Mouse (Mus musculus) ovary, postnatal 14 days (tissue): ENCODE measurements at regions not wholly inside any gene's neighbourhood (a gene's known extent, or its start where the extent isn't known, plus 50 kb on each side); places are given as distances from the start of the nearest gene placed in this dataset.

Experiments
- DNase-seq: peaks from one replicate; pipeline ENCODE4 v3.0.0; 2022; ENCODE audit warnings: low spot score

DNA sequence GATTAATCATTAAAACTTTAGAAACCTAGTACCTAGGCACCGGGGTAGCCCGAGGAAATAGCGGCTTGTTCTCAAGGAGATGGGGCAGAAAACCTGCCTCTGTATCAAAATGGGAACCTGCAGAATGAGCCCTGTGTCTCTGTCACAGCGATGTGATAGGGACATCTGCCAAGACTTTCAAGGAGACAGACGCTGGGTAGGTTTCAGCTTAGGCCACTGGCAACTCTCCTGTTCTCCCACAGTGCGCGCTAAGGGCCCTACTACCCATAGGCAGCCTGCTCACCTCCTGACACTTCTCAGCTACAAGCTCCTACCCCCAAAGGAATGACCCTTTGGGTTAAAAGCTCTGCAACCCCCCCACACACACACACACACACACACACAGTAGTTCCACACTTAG is 396.4 kb downstream of the Sox9 start:
- DNase-seq = no peak

DNA sequence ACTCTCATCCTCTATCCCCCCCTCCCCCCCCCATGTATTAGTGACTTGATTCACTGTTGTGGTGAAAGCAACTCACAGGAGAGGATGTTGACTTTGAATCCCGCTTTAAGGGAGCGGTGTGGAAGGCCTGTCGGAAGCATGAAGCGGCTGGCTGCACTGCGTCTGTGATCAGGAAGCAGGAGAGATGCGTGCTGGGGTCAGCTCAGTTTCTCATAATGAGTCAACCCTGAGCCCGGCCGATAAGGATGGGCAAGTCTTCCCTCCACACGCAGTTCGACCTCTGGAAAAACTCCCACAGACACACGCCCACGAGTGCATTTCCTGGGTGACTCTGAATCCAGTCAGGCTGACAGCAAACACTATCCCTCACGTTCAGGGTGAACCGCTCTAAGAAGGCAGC is 398.0 kb downstream of the Sox9 start:
- DNase-seq = no peak

DNA sequence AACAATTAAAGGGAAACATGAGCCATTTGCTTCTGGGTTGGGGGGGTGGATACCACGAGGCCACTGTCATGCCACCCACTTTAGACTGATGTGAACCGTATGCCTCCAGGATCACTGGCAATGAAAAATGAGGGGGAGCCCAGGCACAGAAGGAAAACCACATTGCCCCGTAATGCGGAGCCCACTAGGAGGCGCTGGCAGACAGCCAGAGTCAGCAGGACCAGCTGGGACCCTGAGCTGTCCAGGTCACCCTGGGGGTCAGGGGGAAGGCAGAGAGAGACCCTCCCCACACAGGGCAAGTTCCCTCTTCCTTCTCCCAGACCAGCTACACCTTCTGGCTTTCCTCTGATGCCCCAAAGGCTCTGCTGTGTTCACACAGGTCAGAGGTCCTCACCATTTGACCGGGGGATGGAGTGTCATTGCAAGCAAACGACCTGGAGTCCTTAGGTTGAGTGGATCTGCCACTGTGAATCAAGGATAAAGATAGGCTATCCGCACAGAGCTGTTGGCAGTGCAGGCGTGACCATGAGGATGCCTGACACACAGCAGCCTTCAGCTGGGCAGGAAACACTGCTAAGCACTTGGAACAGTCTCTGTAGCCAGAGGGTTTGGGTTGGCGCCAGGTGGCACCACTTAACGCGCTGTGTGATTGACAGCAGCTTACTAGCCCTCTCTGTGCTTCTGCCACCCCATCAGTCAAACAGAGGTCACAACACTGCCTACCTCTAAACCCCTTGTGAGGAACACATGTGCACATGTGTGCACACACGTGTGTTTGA is 400.2 kb downstream of the Sox9 start:
- no peak for DNase-seq

DNA sequence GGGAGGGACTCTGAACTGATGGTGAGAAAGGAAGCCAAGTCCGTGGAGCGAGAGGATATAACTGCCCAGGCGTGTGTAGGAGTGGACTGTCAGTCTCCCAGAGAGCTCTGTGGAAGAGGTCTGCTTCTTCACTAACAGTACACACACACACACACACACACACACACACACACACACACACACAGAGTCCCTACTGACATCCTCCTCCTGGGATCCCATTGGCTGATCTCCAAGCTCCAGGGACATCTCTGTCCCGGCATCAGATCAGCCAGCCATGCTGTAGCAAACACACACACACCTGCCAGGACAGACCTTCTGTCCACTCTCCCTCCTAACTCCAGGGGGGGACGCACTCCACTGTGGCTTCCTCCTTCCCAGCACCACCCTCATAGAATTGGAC is 401.5 kb downstream of the Sox9 start:
- no peak for DNase-seq

DNA sequence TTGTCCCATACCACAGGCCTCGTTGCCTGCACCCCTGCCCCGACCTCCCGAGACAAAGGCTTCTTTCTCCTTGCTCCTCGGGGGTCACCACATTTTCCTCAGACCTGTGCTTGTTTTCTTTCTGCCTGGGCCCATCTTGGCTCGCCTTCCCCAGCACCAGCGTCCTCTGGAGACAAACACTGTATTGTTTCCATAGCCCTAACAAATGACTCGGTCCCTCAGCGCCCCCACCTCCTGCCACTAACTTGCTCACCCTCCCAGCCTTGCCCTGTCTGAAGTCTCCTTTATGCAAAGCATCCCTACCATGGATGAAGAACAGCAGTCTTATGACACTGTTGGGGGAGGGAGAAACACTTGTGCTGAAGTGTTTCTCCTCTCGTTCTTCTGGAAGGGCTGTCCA is 402.1 kb downstream of the Sox9 start:
- no peak for DNase-seq

DNA sequence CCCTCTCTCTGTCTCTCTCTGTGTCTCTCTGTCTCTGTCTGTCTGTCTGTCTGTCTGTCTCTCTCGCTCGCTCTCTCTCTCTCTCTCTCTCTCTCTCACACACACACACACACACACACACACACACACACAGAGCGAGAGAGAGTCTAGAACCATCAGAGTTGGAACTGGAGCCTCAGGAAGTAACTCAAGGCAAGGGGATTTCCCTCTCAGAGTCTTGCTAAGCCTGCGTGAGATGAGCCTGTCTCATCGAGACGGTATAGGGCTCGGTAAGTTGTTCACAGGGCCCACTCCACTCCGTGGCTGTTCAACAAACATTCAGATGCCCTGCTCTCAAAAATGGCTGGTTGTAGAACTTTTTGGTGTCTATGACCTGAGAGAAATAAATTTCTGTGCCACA is 405.4 kb downstream of the Sox9 start:
- no peak for DNase-seq

DNA sequence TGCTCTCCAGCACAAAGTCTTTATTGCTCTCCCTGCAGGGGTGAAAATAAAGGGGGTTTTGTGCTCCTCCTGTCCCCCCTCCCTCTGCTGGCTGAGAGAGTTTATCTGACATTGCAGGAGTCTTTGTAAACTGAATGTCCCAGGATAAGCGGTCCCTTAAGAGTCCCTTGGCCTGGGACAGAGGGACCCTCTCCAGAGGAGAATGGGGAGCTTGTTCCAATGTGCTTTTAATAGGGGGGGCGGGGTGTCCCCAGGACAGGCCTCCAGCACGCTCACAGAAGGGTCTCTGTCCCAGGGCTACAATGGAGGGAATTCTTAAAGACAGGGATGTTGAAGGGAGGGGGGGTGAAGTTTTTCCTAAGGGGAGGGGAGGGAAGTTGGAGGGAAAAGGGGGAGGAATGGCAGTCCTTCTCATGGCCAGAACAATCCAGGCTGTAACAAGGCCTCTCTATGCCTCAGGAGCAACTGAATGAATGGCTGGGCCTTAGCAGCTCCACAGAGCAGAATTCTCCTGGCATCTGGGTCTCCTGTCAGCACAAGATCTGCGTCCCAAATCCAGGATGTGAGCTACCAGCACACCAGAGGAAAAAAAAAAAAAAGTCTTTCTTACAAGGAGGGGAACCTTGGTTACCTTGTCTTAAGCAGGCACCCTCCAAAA is 406.4 kb downstream of the Sox9 start:
- DNase-seq = no peak

DNA sequence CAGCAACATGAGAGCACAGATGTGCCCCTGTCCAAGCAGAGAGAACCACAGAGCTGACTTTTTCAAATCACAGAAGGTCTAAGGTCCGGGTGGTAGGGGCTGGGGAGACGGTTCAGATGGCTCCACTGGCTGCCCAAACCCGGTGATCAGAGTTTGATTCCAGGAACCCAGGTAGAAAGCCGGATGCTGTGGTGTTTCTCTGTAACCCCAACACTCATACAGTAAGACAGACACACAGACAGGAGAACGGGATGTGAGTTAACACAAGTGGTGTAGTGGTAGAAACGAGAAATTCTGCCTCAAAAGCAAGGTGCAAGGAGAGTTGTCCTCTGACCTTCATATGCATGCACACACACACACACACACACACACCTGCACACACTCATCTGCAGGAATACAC is 408.0 kb downstream of the Sox9 start:
- DNase-seq = no peak

DNA sequence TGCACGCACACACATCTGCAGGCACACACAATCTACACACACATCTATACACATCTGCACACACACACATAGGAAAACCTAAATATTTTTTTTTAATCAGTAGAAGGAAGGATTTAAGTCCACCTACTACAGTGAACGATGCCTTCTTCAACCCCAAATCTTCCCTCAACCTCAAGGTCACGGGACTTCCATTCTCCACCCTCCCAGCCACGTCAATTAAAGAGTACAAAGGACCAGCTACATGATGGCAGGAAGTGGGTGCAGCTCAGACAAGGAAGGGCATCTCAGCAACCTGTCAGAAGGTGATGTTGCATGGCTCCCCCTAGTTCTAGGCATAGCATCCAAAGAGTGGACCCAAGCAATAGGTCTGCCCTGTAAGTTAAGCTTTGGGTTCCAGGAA is 408.5 kb downstream of the Sox9 start:
- DNase-seq = no peak

DNA sequence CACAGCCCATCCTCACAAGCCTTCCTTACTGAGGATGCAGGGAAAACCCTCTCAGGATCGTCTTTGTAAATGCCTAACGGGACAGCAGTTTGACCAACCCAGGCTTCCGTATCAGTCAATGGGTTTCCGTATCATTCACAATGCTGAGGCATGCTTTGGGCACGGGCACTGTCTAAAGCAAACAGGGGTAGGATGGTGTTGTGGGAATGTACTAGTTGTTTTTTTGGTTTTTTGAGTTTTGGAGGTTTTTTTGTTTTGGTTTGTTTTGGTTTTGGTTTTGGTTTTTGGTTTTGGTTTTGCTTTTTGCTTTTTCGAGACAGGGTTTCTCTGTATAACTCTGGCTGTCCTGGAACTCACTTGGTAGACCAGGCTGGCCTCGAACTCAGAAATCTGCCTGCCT is 409.0 kb downstream of the Sox9 start:
- no peak for DNase-seq

DNA sequence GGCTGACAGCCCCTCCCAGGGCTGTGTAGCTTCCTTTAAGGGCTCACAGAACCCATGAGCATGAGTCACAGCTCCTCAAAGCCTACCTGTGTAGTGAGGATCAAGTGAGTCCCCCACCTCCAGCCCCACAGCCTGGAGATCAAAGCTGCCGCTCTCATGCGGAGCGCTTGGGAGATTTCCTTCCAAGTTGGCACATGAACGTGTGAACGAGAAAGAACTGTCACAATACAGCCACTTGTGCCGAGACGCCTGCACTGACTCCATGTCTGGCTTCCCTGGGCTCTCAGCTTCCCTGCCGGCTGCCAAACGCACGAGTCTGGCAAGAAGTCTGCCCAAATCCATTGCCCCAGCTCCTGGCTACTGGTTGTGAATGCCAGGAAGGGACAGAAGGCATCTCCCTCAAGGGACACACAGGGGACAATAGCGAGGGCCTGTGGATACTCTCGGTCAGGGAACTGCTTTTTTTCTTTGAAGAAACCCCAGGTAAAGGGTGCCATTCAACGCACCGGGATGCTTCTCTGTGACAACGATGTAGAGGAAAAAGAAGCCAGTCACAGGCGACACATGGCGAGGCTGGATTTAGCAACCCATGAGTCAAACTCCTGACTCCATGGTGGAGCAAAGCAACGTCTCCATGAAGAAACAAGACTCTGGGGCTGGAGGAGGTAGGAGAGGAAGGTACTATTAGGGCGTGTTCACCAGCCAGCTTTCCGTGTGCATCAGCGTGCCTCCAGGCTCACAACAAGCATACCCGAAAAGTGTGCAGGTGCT is 410.2 kb downstream of the Sox9 start:
- DNase-seq = no peak

DNA sequence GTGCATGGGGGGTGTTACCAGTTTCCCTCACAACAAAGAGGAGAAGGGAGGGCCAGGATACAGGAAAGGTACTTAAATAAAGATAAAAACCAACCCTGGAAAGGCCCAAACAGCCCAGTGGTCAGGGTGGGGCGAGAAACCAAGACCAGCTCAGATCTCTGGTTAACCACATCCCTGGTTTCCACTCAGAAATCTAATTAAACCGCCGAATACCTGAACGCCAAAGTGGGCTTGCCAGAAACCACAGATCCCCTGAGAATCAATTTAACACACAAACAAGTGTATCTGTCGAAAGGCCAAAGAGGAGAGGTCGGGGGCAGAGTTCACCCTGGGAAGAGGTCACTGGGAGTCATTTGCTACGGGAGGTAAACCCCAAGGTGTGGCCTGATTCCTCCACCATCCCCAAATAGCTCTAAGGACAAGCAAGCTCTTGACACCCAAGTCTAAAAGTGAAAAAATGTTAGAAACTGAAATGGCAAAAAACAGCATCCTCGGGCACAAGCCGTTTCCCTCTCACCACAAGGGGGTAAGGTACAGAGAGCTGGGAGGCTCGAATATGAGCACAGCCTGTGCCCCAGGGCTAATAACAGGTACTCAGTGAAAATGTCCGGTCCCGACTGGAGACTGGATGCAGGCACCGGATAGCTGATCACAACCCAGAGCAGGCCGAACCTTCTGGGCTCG is 412.3 kb downstream of the Sox9 start:
- DNase-seq = no peak
